Mouse (Mus musculus) kidney, postnatal 10 days (tissue): ENCODE results near the gene Cacng7.
"Not testable (repeated sequence)": the region's sequence is repeated elsewhere in the genome, so short reads cannot be mapped to it uniquely, and the experiment has no call there.

Source experiments
- DNase-seq: peaks from one replicate; pipeline ENCODE4 v3.0.0; 2021; ENCODE audit warnings: mixed read lengths

Cacng7 gene

DNA sequence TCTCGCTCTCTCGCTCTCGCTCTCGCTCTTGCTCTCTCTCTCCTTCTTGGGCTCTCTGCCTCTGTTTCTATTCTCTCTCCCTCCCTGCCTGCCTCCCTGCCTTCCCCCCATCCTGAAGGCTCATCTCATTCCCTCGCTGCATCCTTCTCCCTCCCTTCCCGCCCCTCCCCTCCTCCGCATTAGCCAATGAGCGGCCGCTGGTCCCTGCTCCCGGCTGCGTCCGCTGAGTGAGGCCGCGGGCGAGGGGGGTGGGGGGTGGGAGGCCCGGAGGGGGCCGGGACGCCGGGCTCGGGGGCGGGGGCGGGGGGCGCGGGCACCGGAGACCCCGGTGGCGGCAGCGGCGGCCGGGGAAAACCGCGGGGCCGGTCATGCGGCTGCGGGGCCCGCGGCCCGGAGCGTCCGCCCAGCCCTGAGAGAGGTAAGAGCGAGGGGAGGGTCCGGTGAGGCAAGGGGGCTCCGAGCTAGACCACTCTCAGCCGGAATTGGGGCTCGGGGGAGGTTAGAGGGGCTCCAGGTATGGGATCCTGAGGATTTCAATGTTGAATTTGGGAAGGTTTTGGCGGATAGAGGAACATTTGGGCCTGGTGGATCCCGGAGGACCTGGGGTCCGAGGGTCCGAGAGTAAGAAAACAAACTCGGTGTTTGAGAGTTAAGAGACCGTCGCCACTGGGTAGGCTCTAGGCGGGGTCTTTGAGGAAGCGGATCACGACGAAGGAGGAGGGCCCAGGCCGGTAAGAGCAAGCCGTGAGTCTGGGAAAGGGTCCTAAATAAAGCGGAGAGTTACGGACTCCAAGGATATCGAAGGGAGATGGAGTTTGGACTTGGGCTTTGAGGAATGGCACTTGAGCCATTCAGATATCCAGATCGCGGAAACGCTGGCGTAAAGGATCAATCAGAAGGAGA, at the start of gene Cacng7:
Cacng7 (plus strand) TSS at position 337 of the 903 bp plus-strand sequence.
- DNase-seq: peak; percentile 59

DNA sequence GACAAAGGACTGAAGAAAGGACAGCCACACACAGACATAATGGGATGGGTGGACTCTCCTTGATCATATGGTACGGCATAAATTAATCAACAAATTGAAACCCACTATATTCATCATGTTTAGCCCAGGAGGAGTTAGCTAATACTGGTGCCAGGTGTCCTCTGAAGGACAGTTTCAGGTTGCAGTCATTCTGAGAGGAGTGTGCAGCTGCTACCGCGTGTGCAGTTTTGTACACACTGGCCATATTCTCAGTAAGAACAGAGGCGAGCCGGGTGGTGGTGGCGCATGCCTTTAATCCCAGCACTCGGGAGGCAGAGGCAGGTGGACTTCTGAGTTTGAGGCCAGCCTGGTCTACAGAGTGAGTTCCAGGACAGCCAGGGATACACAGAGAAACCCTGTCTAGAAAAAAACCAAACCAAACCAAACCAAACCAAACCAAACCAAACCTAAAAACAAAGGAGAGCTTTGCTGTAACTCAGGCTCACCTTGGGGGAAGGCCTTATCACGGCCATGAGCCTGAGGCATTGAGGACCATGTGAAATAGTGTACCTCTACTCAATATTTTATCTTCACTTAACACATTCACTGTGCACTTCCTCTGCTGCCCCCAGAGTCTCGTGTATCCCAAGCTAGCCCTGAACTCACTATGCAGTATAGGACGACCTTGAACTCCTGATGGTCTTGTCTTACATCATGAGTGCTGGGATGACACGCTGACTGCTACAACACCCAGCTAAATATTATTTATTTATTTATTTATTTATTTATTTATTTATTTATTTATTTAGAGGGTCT, 49.5 kb upstream of the Cacng7 start:
- no peak for DNase-seq

DNA sequence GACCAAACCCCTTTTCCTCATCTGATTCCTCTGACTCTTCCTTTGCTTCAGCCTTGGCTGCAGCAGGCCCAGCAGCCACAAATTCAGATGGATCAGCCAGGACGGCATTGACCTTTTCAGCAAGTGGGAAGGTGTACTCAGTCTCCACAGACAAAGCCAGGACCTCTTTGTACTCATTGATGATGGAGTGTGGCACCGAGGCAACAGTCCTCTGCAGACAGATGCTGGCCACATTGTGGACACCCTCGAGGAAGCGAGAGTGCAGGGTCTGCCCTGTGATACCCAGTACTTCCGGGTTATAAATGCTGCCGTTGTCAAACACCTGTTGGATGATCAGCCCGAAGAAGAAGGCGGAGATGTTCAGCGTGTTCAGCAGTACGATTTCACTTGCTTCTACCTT, 48.2 kb upstream of the Cacng7 start:
- DNase-seq: no peak

DNA sequence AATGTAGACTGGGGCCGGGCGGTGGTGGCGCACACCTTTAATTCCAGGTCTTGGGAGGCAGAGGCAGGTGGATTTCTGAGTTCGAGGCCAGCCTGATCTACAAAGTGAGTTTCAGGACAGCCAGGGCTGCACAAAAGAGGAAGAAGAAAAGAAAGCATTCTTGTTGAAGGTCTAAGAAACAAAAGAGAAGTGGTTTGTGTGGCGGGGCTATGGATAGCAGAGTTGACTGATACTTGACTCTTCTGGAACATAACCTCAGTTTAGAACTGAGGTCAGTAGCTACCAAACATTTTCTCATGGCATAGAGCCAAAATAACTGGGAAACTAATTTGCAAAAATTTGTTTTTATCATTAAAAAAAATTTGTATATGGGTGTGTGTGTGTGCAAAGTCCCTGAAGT, 46.7 kb upstream of the Cacng7 start:
- no peak for DNase-seq

DNA sequence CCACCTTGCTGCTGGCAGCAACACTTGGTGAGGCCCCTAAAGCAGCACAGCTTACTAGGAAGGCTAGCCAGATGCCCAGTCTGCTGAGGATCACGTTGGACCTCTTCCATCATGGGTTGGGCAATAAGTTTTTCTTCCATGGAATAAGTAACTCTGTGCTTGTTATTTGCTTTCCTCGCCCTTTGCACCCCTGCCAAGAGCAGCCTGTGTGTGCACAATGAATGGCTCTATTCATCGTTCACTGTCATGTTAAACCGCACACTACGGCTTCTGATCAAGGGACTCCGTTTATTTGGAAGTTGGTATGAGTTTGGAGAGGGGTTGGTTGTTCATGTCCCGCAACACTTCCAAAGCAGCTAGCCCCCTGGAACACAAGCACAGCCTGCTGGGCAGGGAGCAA, 45.6 kb upstream of the Cacng7 start:
- no peak for DNase-seq

DNA sequence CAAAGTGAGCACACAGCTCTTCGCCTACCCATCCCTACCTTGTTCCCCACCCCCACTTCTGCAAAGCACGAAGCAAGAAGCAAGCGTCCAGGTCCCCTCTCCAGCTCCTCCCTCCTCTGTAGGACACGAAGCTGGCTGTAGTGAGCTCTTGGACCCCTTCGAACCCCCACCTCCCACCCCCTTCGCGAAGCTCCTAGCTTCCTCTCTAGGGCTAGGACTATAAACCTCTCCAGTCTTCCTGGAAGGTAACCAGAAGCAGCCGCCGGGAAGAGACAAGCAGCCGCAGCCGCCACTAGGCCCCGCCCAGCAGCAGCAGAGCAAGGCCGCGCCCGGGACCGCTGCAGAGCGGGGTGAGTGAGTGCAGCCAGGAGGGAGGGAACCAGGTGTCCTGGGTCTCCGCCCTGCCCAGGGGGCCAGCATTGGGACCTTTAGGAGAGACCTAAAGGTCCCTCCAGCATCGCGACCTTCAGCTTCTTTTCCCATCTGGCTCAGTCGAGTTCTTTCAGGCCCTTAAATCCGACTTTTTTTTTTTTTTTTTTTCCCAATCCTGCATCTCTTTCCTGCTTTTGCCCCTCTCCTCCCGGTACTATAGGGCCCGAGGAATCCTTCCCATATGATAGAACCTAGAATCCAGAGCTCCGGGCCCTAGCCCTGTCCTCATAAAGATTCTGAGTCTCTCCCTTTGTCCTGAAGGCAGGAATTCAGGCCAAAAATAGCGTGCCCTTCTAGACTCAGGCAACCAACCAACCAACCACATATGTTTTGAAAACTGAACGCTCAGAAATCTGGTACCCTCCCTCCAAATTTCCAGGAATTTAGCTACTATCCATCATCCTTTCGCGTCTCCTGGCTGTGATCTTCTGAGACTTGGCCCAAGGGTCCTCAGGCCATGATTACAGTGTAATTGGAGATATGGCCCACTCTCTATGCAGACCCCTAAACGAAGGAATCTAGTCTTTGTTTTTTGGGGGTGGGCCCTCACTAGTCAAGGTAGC, 43.5 kb upstream of the Cacng7 start, which contains the start of the genes Myadm and Prkcg:
Myadm (plus strand) TSS at position 105 of the 995 bp plus-strand sequence.
Prkcg (plus strand) TSS at position 204 of the 995 bp plus-strand sequence.
- peak; percentile 90 for DNase-seq

DNA sequence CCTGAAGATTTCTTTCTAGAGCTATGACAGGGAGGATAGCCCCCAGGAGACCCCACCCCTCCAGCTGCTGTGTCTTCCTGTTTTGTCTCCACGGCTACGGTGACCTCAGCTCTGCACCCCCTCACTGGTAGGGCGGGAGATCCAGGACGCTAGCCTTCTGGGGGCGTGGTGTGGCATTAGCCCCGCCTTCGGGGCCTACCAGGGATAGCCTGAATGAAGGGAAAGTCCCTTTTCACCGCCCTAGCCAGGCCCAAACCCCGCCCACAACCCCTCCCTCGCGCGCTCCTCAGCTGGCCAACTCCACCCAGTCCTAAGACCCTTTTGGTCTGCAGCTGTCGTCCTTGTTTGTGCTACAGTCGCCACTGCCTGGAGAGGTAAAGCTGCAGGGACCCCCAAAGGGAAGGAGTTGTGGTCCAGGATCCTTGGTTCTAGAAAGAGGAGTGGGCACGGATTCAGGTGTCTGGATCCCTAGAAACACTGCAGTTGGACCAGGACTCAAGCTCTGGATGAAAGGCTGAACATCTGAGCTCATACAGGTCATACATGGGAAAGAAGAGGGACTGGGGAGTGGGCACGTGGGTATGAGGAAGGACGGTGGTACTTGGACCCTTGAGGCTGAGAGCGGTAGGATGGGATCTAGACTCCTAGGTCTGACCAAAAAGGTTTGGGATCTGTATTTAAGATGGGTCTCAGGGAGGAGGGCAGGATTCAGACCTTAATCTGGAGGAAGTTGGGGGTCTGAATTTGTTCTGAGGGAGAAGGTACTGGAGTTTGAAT, 42.3 kb upstream of the Cacng7 start:
- DNase-seq: peak; percentile 99

DNA sequence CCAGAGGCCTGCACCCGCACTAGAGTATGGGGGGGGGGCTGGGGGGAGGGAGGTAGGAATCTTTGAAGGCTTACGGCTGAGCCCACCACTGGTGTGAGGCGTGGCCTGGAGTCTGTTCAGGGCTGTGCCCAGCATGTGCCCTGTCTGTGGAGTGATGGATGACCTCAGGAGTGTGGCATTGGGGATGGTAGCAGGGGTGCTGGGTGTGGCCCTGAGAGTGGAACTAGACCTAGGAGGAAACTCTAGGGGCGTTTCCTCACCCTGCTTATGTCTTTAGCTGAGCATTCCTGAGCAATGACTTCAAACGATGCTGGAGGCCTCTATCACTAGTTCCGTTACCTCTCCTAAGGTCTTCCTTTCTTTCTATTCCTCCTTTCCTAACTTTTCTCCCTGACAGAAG, 41.6 kb upstream of the Cacng7 start:
- peak; percentile 43 for DNase-seq

DNA sequence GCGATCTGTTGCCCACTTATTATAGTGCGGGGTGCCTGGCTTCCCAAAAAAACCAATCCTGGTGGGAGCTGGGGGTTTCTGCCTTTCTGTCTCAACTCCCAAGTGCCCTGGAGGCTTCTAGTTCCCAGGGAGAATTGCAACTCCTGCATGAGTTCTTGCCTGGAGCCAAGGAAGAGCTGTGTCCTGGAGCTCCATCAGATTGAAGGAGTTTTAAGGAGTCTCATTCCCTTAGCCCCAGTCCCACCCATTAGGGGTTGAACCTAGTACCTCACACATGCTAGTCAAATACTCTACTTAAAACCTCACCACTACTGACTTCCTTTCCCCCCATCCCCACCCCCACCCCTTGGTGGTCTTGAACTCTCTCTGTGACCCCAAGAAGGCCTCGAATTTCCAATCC, 41.0 kb upstream of the Cacng7 start:
- no peak for DNase-seq

DNA sequence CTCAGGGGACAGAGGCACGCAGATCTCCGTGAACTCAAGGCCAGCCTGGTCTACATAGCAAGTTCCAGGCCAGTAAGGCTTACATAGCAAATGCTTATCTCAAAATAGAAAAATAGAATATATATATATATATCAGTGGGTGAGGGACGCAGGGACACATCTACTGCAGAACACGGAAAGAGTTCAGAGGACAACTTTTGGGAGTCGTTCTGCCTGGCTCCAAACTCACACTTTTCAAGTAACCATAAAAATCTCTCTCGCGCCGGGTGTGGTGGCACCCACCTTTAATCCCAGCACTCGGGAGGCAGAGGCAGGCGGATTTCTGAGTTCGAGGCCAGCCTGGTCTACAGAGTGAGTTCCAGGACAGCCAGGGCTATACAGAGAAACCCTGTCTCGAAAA, 40.5 kb upstream of the Cacng7 start:
- not testable (repeated sequence) for DNase-seq

DNA sequence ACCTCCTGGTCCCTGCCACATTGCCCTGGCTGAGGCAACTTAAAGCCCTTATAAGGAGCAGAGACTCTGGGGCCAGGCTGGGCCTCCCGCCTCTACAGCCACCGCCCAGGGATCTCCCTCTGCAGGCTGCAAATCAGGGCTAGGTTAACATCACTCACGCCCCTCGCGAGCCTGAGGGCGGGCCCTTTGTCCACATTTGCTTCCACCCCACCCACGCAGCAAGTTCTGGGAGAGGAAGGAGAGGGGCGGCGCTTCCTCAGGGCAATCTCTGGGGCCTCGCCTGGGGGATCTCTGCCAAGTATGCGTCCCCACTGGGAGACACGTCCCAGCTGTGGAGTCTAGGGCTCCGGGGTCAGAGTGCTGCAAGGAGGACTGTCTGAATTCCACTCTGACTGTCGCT, 40.0 kb upstream of the Cacng7 start:
- DNase-seq: peak; percentile 96

DNA sequence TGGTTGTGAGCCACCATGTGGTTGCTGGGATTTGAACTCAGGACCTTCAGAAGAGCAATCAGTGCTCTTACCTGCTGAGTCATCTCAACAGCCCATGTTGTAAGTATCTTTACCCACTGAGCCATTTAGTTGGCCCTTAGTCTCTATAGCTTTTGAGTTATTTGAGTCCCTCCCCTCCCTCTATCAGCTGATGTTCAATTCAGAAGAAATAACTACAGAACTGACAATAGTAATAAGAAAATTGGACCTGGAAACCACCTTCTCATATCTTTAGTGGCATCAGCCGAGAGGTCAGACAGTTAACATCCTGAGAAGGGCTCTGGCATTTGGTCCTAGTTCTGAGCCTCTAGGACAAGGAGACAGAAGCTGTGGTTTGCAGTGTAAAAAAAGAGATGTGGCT, 38.0 kb upstream of the Cacng7 start:
- no peak for DNase-seq

DNA sequence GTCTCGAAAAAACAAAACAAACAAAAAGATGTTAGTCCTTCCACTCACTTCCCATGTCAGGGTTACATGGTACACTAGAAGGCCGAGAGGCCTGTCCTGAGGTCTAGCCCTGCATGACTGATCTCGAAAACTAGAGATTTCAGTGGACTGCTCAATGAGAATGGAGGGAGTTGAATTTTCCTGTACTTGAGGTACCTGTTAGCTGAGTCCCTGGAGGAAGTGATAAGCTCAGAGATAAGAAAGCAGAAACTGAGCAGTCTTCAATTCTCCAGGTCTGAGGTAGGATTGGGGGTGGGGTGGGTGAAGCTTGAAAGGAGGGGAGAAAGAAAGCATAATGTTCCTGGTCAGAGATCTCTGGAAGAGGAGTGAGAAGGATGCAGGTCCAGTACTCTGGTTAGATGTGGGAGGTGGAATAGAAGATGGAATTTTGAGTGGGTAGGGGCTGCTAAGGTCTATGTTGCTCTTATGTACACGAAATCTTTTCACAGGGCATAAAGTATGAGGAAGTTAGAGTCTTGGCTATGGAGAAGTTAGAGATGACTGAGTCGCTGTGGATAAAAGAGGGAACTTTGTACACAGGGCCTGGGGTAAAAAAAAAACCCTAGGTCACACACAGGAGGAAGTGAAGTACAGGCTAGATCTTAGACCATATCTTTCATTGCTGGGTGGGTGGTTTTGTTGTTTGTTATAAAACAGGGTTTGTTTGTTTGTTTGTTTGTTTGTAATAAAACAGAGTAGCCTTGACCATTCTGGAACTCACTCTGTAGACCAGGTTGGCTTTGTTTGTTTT, 37.2 kb upstream of the Cacng7 start:
- DNase-seq: no peak

DNA sequence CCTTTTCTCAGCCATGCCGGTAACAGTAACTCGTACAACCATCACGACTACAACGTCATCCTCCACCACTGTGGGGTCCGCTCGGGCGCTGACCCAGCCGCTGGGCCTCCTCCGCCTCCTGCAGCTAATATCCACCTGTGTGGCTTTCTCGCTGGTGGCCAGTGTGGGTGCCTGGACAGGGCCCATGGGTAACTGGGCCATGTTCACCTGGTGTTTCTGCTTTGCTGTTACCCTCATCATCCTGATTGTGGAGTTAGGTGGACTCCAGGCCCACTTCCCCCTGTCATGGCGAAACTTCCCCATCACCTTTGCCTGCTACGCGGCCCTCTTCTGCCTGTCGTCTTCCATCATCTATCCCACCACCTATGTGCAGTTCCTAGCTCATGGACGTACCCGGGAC, 36.0 kb upstream of the Cacng7 start:
- DNase-seq: no peak

DNA sequence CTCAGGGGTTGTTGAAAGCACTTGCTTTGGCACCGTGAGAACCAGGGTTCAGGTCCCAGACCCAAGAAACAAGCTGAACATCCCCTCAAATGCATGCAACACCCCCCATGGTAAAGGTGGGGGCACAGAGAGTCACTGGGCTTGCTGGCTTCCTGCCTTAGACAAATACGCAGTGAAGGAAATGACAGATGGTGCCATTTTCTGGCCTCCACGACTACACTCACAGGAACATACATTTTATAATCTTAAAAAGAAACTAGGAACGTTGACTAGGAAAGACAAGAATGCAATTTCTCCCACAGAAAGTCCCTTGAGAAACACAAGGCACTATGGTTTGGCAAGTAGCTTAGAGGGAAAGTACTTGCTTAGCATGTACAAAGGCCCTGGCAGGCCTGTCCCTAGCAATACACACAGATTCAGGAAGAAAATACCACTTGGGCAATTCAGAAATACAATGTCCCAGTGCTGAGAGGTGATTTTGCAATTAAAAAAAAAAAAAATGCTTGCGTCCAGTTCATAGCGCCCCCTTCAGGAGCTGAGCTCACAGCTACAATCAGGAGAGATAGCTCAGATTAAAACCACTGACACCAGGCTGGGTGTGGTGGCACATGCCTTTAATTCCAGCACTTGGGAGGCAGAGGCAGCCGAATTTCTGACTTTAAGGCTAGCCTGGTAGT, 32.7 kb upstream of the Cacng7 start:
- DNase-seq: peak; percentile 40

DNA sequence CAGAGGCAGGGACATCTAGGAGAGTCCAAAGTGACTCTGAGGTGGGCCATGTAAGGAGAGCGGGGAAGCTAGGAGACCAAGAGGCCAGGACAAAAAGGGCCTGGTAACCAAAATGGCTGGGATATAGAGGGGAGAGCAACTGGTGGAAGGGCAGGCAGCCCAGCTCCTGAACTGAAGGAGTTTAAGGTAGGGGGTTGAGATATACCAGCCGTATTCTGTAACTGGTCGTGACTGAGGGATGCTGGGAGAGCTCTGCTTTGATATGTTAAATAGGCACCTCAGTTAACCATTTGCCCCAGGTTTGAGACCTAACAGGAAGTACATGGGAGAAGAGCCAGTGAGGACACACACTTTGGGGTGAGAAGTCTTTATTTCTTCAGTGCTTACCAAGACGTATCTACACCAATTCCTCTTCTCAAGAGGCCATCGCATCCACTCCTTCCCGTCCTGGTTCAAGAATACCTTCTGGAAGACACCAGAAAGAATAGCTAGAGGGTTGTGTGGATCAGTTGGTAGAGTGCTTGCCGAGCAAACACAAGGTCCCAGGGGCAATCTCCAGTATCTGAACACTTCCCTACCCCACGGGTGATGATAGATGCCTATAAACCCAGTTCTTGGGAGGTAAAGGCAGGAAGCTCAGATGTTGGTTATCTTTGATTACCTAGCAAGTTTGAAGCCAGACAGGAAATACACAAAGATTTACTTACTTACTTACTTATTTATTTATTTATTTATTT, 31.7 kb upstream of the Cacng7 start:
- no peak for DNase-seq

DNA sequence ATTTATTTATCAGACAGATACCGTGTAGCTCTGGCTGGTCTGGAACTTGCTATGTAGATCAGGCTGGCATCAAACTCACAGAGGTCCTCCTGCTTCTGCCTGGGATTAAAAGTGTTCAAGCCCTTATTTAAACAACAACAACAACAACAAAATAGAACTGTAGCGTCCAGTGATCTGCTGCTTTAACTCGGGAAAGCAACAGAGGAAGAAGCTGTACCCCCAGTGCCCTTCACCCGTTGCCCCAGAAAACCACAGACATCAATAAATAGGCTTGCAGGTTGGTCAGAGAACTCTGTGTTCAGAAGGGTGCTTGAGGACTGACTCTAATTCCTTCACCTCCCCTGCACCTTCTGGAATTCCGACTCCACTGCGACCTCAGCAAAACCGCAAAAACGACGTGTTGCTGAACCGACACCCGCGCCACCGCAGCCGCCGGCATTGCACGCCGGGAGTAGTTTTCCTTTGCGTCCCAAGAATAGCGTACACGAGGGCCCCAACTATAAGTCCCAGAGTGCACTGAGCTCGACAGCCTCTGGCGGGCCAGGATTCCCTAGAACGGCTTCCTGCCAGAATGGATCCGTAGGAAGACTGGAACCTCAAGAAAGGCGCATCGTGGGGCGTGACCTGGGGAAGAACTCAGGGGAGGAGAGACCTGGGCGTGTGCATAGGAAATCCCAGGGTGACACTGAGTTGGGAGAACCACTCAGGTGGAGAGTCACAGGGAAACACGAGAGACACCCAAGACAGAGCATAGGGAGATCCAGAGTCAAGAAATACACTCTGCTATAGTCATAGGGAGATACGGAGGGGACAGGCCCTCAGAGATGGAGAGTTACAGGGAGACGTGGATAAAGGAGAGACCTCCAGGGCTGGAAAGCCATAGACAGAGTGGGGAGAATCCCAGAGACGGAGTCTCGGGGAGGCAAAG, 30.9 kb upstream of the Cacng7 start:
- peak; percentile 61 for DNase-seq

DNA sequence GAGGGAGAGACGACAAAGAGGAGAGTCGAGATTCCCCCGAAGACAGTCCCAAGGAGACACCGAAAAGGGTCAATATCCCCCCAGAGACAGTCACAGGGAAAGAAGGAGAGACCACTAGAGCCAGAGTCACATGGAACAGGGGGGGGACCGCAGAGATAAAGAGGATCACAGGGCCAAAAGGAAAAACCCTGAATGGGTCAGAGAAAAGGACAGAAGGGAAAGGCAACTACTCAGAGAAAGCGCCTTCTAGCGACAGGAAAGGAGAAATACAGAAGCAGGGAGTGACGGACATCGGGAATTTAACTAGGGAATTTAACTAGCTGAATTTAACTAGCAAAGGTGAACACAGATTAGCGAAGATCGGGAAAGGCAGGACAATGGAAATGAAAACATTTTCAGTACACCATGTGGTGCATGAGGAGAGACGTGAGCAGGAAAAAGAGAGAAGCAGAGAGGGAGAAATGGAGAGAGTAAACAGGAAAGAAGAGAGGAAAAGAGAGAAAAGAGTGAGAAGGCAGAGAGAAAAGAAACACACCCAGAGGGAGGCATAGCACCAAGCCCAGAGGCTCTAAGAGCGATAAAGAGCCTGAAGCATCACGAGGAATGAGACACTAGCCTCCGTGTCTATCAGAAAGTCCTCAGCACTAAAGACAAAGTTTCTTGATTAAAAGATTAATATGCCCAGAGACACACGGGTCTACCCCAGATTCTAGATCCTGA, 30.0 kb upstream of the Cacng7 start:
- peak; percentile 24 for DNase-seq
